Mouse (Mus musculus): Measurements from ENCODE around the gene Thnsl1.

The Thnsl1 gene

GRCm38 (mm10) chr2:21204912-21205830 is at the start of gene Thnsl1, which contains the start of gene Enkur:
Gene Thnsl1, plus strand, starts transcription at chr2:21205724.
Gene Enkur, minus strand, starts transcription at chr2:21205365.
- peak; percentile 98 for DNase-seq

DNA sequence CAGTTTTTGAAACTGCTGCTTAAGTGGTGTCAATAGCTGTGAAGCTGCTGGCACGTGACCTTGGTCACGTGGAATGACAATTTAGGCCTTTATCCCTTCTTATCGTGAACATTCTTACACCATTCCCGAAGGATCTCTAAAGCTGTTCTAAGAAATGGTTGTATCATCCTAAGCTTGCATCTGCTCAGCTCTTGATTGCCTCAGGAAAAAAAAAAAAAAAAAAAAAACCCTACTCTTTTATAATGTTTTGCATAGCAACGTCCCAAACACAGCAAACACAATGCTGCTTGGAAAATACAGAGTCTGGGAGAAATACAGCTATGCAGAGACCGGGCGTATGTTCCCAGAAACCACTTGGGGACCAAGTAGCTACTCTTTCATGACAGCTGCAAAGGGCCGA is 41.2 kb upstream of the Thnsl1 start:
- DNase-seq = no peak

DNA sequence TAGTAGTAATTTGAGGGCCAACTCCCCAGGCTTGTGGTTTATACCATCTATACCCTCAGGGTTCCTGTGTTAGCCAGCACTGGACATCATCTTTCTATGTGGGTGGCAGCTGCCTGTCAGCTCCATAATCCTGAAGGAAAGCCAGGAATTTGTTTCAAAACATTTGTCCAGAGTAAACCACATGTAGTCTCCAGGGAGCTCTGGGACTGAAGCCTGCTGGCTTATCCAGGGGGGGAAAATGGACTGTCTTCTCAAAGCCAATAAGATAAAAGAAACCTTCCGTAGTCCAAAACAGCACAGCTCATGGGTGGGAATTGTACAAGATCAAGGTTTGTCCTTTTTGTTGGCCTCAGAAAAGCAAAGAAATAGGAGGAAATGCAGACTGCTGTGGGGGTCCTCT is 37.6 kb upstream of the Thnsl1 start:
- no peak for DNase-seq

- DNase-seq = no peak
These were observed 32.7 kb upstream of the Thnsl1 start for GRCm38 (mm10) chr2:21172797-21173196.

DNA sequence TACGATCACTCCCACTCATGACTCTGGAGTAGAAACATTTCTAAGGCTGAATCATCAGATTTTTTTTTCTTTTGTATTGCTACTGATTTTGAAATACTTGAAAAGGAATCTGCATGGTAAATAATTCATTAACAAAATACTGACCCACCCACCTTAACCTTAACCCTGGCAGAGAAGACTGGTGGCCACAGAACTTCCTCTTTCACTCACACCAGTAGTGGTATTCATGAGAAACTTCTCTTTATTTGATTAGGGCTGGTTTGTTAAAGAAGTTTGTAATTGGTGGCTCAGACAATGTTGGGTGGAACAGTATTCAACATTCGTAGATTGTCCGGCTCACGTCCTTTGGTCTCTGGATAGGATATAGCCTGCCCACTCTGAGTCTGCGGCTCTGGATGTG is 26.4 kb upstream of the Thnsl1 start:
- no peak for DNase-seq

DNA sequence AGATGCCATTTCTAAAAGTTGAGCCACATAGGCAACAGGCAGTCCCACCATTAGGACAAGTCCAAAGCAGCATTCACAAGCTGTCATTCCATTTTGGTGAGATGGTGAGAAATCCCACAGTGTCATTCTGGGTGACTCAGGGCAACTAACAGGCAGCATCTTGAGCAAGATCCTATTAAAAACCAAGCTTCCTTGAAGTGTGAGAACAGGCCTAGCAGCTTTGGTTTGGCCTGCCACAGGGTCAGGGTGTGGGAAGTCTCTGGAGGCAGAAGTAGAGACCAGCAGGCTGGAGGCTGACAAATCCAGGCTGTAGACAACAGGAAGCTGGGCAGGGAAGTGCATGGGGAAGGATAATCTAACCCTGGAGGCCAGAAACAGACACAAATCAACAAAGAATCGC is 22.7 kb upstream of the Thnsl1 start:
- DNase-seq = peak; percentile 42 to 58

DNA sequence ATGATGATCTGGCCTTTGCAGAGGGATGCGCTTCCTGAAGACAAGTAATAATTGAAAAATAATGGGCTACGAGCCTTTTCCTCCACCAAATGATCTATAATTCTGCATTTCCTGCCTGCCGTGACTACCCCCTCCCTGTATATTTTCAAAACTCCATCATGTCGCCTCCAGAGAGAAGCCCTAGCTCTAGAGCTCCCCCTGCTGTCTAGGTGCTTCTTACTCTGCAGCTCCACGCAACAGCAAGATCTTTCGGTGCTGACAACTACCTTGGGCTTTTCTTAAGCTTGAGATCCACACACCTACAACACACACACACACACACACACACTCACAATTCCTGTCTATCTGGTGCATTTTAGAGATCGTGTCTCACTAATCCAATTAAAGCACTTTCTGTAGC is 17.9 kb upstream of the Thnsl1 start:
- peak; percentile 46 to 63 for DNase-seq

GRCm38 (mm10) chr2:21188610-21189009 is 16.9 kb upstream of the Thnsl1 start:
- DNase-seq = no peak

GRCm38 (mm10) chr2:21191232-21191631 is 14.3 kb upstream of the Thnsl1 start:
- DNase-seq = no peak

DNA sequence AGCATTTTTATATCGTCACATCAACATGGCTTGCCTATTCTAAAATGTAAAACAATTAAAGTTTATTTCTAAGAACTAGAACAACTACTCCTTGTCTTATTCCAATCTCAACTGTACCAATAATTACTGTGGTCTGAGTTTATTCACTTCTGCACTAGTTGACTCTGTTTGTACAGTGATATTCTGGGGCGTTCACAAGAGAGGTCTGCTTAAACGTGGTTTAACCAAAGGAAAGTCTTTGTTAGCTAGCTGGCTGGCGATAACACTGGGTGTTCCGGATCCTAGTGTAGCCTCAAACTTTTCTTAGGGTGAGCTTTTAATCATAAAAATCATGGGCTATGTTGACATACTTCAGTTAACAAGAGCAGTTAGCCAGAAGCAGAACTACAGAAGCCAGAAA is 10.3 kb upstream of the Thnsl1 start:
- DNase-seq = no peak

GRCm38 (mm10) chr2:21199051-21199450 is 6.5 kb upstream of the Thnsl1 start:
- no peak for DNase-seq

- DNase-seq = peak in 1 of 2 experiments; percentile 17
These were observed 2.8 kb upstream of the Thnsl1 start for GRCm38 (mm10) chr2:21202754-21203153.

DNA sequence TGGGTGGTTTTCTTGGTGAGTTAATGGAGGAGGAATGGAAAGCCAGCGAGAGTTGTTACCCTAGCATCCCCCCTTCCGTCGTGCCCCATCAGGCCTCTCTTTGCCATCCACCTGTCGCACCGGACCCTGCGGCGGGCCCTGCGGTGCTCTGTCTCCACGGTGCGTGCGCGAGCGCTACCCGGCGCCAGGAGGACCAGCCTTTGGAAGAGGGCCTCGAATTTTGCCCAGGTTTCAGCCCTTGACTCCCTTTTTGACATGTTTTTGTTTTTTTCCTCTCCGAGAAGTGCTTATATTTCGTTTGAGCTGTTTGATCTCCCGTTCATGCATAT is 271 bp downstream of the Thnsl1 start:
- DNase-seq = no peak

GRCm38 (mm10) chr2:21206278-21206677 is 754 bp downstream of the Thnsl1 start:
- no peak for DNase-seq

DNA sequence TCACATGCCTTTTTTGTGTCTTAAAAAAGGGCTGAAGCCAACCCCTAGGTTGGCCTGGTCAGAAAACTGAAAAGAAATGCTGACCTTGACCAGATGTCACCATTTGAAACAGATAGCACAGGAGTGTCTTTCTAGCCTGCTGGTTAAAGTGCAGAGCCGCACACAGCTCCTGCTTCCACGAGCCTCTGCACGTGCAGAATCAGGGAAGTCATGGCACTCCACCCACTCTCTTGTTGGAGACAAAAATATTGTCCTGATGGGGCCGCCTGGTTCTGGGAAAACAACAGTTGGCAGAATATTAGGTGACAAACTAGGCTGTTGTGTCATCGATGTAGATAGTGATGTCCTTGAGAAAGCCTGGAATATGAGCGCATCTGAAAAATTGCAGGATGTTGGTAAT is 5.8 kb downstream of the Thnsl1 start:
- DNase-seq = no peak

GRCm38 (mm10) chr2:21214322-21214721 is 8.8 kb downstream of the Thnsl1 start:
- DNase-seq = no peak

- no peak for DNase-seq
These were observed 9.8 kb downstream of the Thnsl1 start for GRCm38 (mm10) chr2:21215284-21215683.

GRCm38 (mm10) chr2:21222453-21223384 is 17.2 kb downstream of the Thnsl1 start:
- no peak for DNase-seq

- no peak for DNase-seq
These were observed 24.8 kb downstream of the Thnsl1 start for GRCm38 (mm10) chr2:21230276-21230675.

DNA sequence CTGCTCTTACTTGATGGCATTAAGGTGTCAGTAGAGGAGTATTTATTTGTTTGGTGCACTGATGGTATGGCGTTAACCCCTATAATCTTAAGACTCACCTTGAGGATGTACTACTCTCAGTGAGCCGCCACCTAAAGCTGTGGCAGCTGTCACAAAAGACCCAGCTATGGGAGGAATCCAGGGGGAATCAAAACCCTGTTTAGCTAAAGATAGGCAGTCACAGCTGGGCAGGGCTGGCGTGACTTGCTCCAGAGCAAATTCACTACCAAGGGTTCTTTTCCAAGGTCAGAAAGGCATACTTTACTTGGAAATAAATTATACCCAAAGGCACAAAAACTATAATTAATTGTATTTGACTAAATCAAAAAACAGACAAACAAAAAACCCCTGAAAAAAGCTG is 25.6 kb downstream of the Thnsl1 start:
- no peak for DNase-seq

GRCm38 (mm10) chr2:21234871-21235648 is 29.5 kb downstream of the Thnsl1 start:
- peak; percentile 82 to 86 for DNase-seq

GRCm38 (mm10) chr2:21235844-21236386 is 30.4 kb downstream of the Thnsl1 start:
- no peak for DNase-seq

GRCm38 (mm10) chr2:21236846-21237245 is 31.3 kb downstream of the Thnsl1 start:
- DNase-seq = no peak

All from lung, adult 18-20 months (tissue).